22 mouse cellular contexts compared by ENCODE assay signal in genomic region chr12:43300504-43300903, GRCm38 (mm10).
DNase-seq lines count a peak whose midpoint lies in the region; ATAC-seq and TF ChIP-seq lines count a peak whose summit lies in the region.
"Had no signal": no experiment of that assay in that cellular context is flagged by ENCODE, and none has a peak within 500 bp of the region (broad histone marks: within the 10 kb centered on the region; RNA-seq: fewer than 3 reads in every experiment).

No protein-coding gene starts in this region.

- TF ChIP-seq CTCF in brain, embryonic 14.5 days (IDR thresholded peaks at IDR 0.05; ENCODE audit: borderline replicate concordance, extremely low read depth, insufficient read depth, insufficient read length), result no peak

- no peak overlapping the region for H3K9ac ChIP-seq in midbrain, embryonic 14.5 days (replicated peaks; ENCODE audit: low read length)
- H3K9ac ChIP-seq in midbrain, embryonic 16.5 days (ENCODE audit: low read depth, low read length), result no peak overlapping the region
- H3K9ac ChIP-seq in forebrain, embryonic 12.5 days, result no peak overlapping the region
- H3K9ac ChIP-seq: embryonic facial prominence, embryonic 13.5 days; embryonic facial prominence, embryonic 15.5 days; forebrain, embryonic 13.5 days; forebrain, embryonic 15.5 days; forebrain, postnatal 0 days had no signal

- H3K27ac ChIP-seq in midbrain, embryonic 14.5 days (replicated peaks; ENCODE audit: low read depth, low read length), result no peak overlapping the region
- no peak overlapping the region for H3K27ac ChIP-seq in midbrain, embryonic 16.5 days (ENCODE audit: low read length)
- no peak overlapping the region for H3K27ac ChIP-seq in forebrain, embryonic 12.5 days
- H3K27ac ChIP-seq: embryonic facial prominence, embryonic 13.5 days; embryonic facial prominence, embryonic 15.5 days; forebrain, embryonic 10.5 days; forebrain, embryonic 13.5 days; forebrain, embryonic 15.5 days had no signal

- DNase-seq in midbrain, embryonic 14.5 days, result peak; percentile 11
- peak; percentile 2 for DNase-seq in brain, embryonic 14.5 days (ENCODE audit: low read depth)
- no peak for DNase-seq in lung, postnatal 14 days
- DNase-seq: adrenal gland, adult 2 months; adrenal gland, postnatal 10 days; adrenal gland, postnatal 25 days; cerebellum, adult 11 months; cerebellum, adult 18-20 months; cerebellum, adult 8-10 months; cerebellum, adult 9-11 months; cerebellum, postnatal 14 days; cerebellum, postnatal 36 days; embryo, embryonic 11 days; forebrain, postnatal 0 days had no signal

- H3K4me2 ChIP-seq in midbrain, embryonic 14.5 days (ENCODE audit: low read length), result no peak overlapping the region
- H3K4me2 ChIP-seq in midbrain, embryonic 16.5 days (ENCODE audit: low read length), result no peak overlapping the region
- no peak overlapping the region for H3K4me2 ChIP-seq in forebrain, embryonic 12.5 days
- H3K4me2 ChIP-seq: embryonic facial prominence, embryonic 13.5 days; embryonic facial prominence, embryonic 15.5 days; forebrain, embryonic 13.5 days; forebrain, embryonic 15.5 days had no signal

- H3K4me1 ChIP-seq in midbrain, embryonic 14.5 days (ENCODE audit: control insufficient read depth, insufficient read depth, low read length), result no peaks in the 10 kb centered on the region
- H3K4me1 ChIP-seq in midbrain, embryonic 16.5 days (ENCODE audit: control insufficient read depth, insufficient read depth, low read length), result no peaks in the 10 kb centered on the region
- H3K4me1 ChIP-seq in forebrain, embryonic 12.5 days, result no peaks in the 10 kb centered on the region
- H3K4me1 ChIP-seq: embryonic facial prominence, embryonic 13.5 days; embryonic facial prominence, embryonic 15.5 days; forebrain, embryonic 10.5 days; forebrain, embryonic 13.5 days; forebrain, embryonic 15.5 days had no signal

- no peaks in the 10 kb centered on the region for H3K27me3 ChIP-seq in midbrain, embryonic 14.5 days (ENCODE audit: control insufficient read depth, insufficient read depth, low read length)
- no peaks in the 10 kb centered on the region for H3K27me3 ChIP-seq in midbrain, embryonic 16.5 days (ENCODE audit: control insufficient read depth, insufficient read depth, low read depth, low read length)
- H3K27me3 ChIP-seq in forebrain, embryonic 12.5 days, result no peaks in the 10 kb centered on the region
- H3K27me3 ChIP-seq: embryonic facial prominence, embryonic 13.5 days; embryonic facial prominence, embryonic 15.5 days; forebrain, embryonic 13.5 days; forebrain, embryonic 15.5 days had no signal

- H3K36me3 ChIP-seq in midbrain, embryonic 14.5 days (ENCODE audit: control insufficient read depth, insufficient read depth, low read length), result no peaks in the 10 kb centered on the region
- H3K36me3 ChIP-seq in midbrain, embryonic 16.5 days (ENCODE audit: control insufficient read depth, insufficient read depth, low read length), result no peaks in the 10 kb centered on the region
- no peaks in the 10 kb centered on the region for H3K36me3 ChIP-seq in forebrain, embryonic 12.5 days (replicated peaks)
- H3K36me3 ChIP-seq: embryonic facial prominence, embryonic 13.5 days; embryonic facial prominence, embryonic 15.5 days; forebrain, embryonic 10.5 days; forebrain, embryonic 15.5 days had no signal

- no peak for TF ChIP-seq POLR2A in brain, embryonic 14.5 days (IDR thresholded peaks at IDR 0.05; ENCODE audit: borderline replicate concordance, extremely low read depth, insufficient read depth, insufficient read length, poor library complexity, severe bottlenecking)

- H3K4me3 ChIP-seq in midbrain, embryonic 14.5 days (replicated peaks; ENCODE audit: low read depth, low read length), result no peak overlapping the region
- H3K4me3 ChIP-seq in midbrain, embryonic 16.5 days (ENCODE audit: low read depth, low read length), result no peak overlapping the region
- H3K4me3 ChIP-seq in forebrain, embryonic 12.5 days (replicated peaks), result no peak overlapping the region
- H3K4me3 ChIP-seq: embryonic facial prominence, embryonic 13.5 days; embryonic facial prominence, embryonic 15.5 days; erythroblast, embryonic 14.5 days; forebrain, embryonic 10.5 days; forebrain, embryonic 13.5 days; forebrain, embryonic 15.5 days had no signal

- ATAC-seq in midbrain, embryonic 14.5 days (ENCODE audit: low FRiP score, low TSS enrichment), result no peak
- no peak for ATAC-seq in midbrain, embryonic 16.5 days
- no peak for ATAC-seq in forebrain, embryonic 12.5 days (ENCODE audit: low FRiP score)
- ATAC-seq: forebrain, embryonic 13.5 days; forebrain, embryonic 15.5 days; forebrain, postnatal 0 days had no signal

- no peaks in the 10 kb centered on the region for H3K9me3 ChIP-seq in midbrain, embryonic 14.5 days (ENCODE audit: control insufficient read depth, low read length)
- no peaks in the 10 kb centered on the region for H3K9me3 ChIP-seq in midbrain, embryonic 16.5 days (replicated peaks; ENCODE audit: control insufficient read depth, low read length, poor library complexity, severe bottlenecking)
- no peaks in the 10 kb centered on the region for H3K9me3 ChIP-seq in forebrain, embryonic 12.5 days
- H3K9me3 ChIP-seq: embryonic facial prominence, embryonic 13.5 days; embryonic facial prominence, embryonic 15.5 days; forebrain, embryonic 10.5 days; forebrain, embryonic 13.5 days; forebrain, embryonic 15.5 days had no signal
